Mouse (Mus musculus) brain, embryonic 14.5 days (tissue): ENCODE results near the gene Arpc3. TPM values are rescaled to one million over a fixed set of nuclear protein-coding genes. Genes with fewer than 3 reads are reported as not detected.
A peak's percentile ranks its signal among the peaks of the same experiment; 100 is the strongest.
"Not testable (repeated sequence)": the region's sequence is repeated elsewhere in the genome, so short reads cannot be mapped to it uniquely, and the experiment has no call there.

Source experiments
- DNase-seq: peaks from one replicate; pipeline ENCODE4 v3.0.0-alpha.2; 2011; ENCODE audit warnings: low read depth
- CTCF ChIP-seq: fragments of 200-500 bp; IDR thresholded peaks from 2 replicates; pipeline ENCODE4 v1.5.1; 2012; ENCODE audit warnings: inconsistent platforms, mild to moderate bottlenecking, moderate library complexity, borderline replicate concordance; ENCODE audit not compliant: insufficient read depth, insufficient read length; ENCODE audit errors: extremely low read depth
- POLR2A ChIP-seq: fragments of 200-500 bp; IDR thresholded peaks from 2 replicates; pipeline ENCODE4 v1.6.1; 2012; ENCODE audit warnings: mild to moderate bottlenecking, inconsistent platforms, borderline replicate concordance; ENCODE audit not compliant: poor library complexity, insufficient read depth, insufficient read length, severe bottlenecking; ENCODE audit errors: extremely low read depth
- polyA plus RNA-seq: library from polyadenylated mRNA; depleted of rRNA; stranded (reverse); fragments of >200 nt; gene quantifications from 2 replicates; pipeline ENCODE4 v1.2.3, GENCODE M21; 2012; rRNA removed

Arpc3 gene
- polyA plus RNA-seq, 1 experiment, result 265 TPM

DNA sequence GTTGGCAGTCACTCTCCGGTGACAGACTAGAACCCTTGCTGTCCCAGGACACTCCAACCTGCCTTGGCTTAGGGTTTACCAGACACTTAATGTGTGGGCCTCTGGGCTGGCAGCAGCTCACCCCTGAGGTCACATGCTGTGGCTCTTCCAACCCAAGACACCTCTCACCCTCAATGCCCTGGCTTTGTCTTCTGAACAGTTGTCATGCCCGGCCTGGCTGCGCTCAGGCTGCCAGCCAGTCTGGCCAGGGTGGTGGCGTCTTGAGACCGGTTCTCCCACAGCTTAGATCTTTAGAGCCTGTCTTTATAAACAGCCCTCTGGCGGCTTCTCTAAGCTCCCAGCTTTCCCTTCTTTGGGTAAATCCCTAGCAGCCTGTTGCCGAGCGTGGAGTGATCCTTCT, 56.2 kb downstream of the Arpc3 start:
- no peak for DNase-seq
- no peak for TF ChIP-seq CTCF
- TF ChIP-seq POLR2A, result no peak

DNA sequence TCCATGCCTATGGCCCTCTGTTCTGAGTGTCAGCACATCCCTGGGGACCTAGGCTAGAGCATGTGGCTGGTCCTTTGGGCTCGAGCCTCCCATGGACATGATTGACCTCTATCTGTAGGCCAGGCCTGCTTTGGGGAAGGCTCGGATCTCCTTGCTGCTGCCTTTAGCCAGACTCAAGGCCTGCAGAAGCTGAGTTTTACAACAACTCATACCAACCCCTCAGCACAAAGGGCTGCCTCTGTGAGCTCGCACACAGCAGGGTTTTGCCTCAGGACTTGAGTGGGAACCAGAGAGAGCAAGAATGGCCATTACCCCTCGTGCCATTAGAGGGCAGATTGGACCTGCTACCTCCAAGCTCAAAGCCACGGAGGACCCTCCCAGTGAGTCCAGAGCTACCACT, 57.2 kb downstream of the Arpc3 start:
- TF ChIP-seq POLR2A, result no peak
- TF ChIP-seq CTCF, result no peak
- no peak for DNase-seq

DNA sequence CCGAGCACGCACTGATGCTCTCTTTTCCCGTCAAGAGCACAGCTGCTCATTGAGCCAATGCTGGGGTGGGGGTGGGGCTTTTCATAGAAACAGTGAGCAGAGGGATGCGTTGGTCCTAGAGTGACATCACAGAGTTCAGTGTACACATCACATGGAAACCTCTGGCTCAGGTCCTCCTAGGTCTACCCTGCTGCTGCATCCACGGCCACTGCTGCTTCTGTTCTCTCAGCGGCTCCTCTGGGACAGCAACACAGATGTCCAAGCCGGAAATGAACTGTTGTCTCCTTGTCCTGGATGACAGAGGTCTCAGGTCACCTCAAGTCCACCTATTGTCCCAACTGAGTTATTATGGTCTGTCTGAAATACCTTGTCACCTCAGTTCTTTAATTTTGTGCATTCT, 58.3 kb downstream of the Arpc3 start:
- DNase-seq, result no peak
- TF ChIP-seq CTCF (no peak), POLR2A (no peak)

DNA sequence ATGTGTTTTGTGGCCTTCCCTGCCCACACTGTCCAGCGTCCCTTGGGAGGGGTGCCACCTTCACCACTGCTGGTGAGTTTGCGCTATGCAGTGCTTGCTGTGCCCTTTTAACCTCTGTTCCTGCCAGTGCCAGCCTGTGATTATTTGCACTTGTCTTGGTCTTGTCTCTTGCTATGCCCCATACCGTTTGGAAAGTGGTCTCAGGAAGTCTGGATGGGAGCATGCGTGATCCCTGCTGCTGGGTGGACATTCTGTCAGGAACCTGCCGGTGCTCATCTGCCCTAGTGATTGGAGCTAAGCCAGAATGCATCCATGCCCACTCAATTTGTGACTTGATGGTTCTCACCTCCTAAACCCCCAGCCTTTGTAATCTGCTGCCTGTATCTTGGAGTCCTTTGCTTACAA, 59.2 kb downstream of the Arpc3 start:
- TF ChIP-seq POLR2A, result no peak
- no peak for TF ChIP-seq CTCF
- DNase-seq, result no peak

DNA sequence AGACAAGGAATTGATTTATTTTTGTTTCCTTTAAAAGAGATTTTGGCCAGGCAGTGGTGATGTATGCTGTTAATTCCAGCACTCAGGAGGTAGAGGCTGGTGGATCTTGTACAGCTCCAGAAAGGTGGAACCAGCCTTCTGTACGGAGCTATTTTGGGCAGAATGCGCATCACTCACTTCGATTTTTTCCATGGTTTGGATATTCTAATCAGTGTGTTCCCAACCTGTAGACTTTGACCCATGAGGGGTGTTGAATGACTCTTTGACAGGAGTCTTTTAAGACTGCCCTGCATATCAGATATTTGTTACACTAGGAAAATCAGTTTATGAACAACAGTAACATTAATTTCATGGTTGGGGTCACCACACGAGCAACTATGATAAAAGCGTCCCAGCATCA, 59.6 kb downstream of the Arpc3 start:
- TF ChIP-seq CTCF, result no peak
- no peak for DNase-seq

DNA sequence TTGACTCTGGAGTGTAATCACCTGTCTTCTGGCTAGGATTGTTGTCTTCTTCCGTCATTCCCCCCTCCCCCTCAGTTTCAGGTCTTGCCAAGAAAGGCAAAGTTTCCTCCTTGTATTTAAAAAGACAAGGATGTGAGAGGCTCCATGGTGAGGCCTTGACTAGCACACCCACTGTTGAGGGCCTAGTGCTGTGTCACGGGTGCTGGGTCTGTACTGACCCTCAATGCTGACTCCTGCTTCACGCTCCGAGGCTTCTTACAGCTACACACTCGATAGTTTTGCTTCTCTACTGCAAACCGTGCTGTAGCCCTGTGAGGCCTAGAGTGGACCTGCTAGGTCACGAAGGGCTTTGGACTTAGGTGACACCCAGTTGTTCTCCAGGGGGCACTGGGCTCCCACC, 60.5 kb downstream of the Arpc3 start:
- DNase-seq, result no peak
- TF ChIP-seq CTCF, result no peak
- TF ChIP-seq POLR2A, result no peak

DNA sequence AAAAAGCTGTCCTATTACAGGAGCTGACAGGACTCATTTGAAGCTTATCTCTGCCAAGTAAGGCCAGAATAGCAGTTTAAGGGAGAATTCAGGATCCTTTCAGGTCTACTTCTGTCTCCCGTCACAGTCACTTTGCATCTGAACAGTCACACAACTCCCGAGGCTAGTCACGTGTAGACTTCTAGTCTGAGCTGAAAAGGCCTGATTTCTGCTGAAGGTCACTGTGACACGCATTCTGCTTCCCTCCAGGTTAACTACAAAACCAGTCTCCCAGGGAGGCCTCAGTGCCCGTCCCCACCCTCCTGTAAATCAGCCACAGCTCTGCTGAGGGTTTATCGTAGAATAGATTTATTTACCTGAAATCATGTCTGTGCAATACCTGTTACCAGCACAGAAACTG, 61.5 kb downstream of the Arpc3 start:
- no peak for DNase-seq
- TF ChIP-seq POLR2A, result no peak
- TF ChIP-seq CTCF, result no peak

DNA sequence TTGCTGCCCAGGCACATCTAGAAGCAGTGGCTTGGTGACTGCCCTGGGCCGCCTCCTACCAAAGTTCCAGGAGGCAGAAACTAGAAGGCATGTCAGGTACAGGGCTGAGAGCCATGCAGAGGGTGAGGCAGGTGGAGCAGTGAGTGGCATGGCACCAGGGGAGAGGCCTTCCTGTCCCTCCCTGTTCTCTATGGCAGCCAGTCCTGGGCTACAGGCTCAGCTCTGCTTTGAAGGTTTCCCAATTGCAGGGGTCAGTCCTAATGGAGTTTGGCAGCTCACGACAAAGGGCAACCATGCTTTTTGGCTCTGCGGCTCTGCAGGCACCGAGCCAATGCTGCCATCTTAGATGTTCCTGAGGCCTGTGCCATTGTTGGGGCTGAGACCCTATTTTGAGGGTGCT, 62.8 kb downstream of the Arpc3 start:
- no peak for DNase-seq
- TF ChIP-seq CTCF (no peak), POLR2A (no peak)

DNA sequence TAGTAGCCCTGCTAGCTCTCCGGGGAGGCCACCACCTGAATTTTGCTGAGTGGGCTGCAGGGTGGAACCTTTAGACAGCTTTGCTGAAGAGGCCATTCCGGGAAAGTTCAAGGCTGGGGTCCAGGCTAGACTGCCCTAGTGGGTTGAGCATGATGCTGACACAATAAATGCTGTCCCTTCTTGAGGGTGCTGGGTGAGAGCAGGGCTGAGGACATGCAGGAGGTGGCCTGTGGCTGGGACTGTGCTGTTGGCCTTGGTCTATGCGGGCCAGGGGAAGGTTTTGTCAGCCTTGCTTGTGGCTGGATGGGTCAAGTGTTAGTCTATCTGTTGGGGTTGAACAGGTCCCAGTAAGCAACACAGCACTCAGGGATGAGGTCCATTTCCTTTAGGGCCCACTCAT, 63.2 kb downstream of the Arpc3 start:
- no peak for DNase-seq
- TF ChIP-seq POLR2A, result no peak
- no peak for TF ChIP-seq CTCF

DNA sequence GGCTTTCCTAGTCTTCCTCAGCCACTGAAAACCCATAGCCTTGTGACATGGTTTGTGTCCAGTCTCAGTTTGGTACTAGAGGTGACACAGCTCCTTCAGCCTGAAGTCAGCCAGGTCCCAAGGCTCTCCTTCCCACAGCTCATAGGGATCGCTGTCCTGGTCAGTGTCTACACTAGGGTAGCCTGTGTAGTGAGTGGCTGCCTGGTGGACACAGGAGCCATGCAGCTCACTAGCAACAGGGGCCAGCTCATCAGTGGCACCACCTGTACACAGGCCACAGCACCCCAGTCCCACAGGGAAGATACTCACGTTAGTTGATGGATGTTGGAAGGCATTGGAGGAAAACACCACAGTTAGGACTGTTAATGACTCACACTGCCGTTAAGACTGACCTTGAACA, 63.9 kb downstream of the Arpc3 start:
- TF ChIP-seq POLR2A (no peak), CTCF (no peak)
- no peak for DNase-seq

DNA sequence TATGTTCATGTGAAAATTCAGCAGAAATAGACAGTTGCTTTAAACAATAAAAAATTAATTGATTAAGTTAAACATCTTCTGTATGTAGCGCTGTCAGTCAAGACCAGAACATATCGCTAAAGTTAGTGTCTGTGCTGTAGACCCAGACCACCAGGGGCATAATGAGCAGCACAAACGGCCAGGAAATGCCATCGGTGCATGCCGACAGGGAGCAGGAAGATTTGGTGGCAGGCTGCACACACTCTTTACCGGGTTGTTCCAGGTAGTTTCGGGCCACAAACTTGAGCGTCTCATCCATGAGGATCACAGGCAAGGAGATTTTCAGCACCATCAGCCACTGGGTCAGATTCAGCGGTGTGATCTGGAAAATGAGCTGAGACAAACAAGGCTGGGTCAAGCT, 65.4 kb downstream of the Arpc3 start:
- not testable (repeated sequence) for DNase-seq
- TF ChIP-seq CTCF, result peak; percentile 15; the same call in 1 of the 2 replicates

DNA sequence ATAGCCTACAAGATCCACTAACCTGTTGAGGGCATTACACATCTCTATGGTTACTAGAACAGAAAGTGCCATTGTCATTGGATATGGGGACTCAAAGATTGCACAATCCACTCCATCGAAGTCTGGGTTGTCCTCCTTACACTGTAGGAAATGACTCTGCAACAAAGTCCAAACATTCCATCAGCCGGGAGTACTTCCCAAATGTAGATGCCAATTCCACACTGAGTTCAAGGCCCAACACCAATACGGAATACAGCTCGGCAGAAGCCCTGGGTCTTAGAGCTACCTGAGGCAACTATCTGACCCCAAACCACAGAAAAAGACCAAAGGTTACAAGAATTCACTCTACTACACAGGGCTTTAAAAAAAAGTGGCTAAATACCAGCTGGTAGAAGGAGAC, 66.4 kb downstream of the Arpc3 start:
- TF ChIP-seq CTCF, result no peak
- TF ChIP-seq POLR2A, result no peak
- no peak for DNase-seq

DNA sequence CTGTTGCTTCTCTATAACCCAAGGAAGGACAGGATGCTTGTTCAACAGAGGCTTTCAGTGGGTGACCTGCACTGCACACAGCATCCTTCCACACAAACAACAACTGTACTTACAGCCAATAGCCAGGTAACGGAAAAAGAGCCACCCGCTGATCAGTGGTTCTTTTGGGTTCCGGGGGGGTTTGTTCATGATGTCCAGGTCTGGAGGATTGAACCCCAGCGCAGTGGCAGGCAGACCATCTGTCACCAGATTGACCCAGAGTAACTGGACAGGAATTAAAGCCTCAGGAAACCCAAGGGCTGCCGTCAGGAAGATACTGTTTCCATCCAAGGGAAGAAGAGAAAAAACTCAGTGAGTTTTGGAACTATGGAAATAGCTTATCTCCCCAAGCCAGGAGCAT, 67.7 kb downstream of the Arpc3 start:
- no peak for TF ChIP-seq POLR2A
- no peak for TF ChIP-seq CTCF
- DNase-seq, result no peak

DNA sequence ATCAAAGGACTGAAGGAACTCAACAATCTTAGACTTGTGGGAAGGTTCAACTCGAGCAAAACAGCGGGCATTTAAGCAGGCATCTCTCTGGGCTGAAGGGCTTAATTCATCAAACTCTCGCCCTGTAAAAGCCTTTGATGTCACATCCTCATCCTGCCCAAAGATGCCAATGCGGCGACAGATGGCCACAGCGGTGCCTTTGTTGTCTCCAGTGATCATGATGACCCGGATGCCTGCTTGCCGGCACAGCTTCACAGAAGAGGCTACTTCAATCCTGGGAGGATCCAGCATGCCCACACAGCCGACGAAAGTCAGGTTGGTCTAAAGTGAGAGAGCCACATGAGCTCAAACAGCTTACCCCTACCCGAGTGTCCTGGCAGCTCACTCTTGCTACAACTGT, 69.0 kb downstream of the Arpc3 start:
- DNase-seq, result no peak
- TF ChIP-seq CTCF (no peak), POLR2A (no peak)

DNA sequence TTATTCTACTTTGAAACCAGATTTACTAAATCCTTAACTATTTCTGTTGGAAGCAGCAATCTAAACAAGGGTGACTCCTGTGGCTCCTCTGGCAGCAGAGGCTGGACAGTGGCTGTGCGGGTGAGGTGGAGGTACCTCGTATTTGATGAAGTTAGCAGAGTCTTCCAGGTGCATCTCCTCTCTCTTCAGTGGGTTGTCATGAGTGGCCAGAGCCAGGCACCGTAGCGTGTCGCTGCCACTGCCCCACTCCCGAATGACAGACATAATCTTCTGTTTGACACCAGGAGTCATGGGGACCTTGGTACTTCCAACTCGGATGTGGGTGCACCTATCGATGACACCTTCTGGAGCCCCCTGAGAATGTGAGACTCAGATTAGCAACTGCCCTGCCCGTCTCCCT, 69.8 kb downstream of the Arpc3 start:
- DNase-seq, result no peak
- TF ChIP-seq POLR2A (no peak), CTCF (no peak)

Other genes with a start within 250 kb of the Arpc3 start
- 270 and 345 TPM in 2 replicates for gene Ppp1cc, start 233.6 kb upstream of the Arpc3 start, polyA plus RNA-seq
- gene Hvcn1, start 185.1 kb upstream of the Arpc3 start, polyA plus RNA-seq, result 2.3 and 2.4 TPM in 2 replicates
- 40.2 and 42.3 TPM in 2 replicates for gene Tctn1, start 127.4 kb upstream of the Arpc3 start, polyA plus RNA-seq
- 11.8 and 13.4 TPM in 2 replicates for gene Pptc7, start 107.5 kb upstream of the Arpc3 start, polyA plus RNA-seq
- gene Rad9b, start 37.6 kb upstream of the Arpc3 start, polyA plus RNA-seq, result 21.8 and 24.6 TPM in 2 replicates
- 135 and 150 TPM in 2 replicates for gene Vps29, start 37.5 kb upstream of the Arpc3 start, polyA plus RNA-seq
- 40.1 and 64.1 TPM in 2 replicates for gene Gpn3, start 20.0 kb upstream of the Arpc3 start, polyA plus RNA-seq
- gene Fam216a, start 19.5 kb upstream of the Arpc3 start, polyA plus RNA-seq, result 127 and 158 TPM in 2 replicates
- gene Anapc7, start 29.8 kb downstream of the Arpc3 start, polyA plus RNA-seq, result 43.1 and 53.4 TPM in 2 replicates
- 102 and 136 TPM in 2 replicates for gene Atp2a2, start 110.3 kb downstream of the Arpc3 start, polyA plus RNA-seq
- gene Ift81, start 222.6 kb downstream of the Arpc3 start, polyA plus RNA-seq, result 26.1 and 26.9 TPM in 2 replicates